Mouse (Mus musculus): ENCODE results near the gene Nrsn1. TPM values are rescaled to one million over a fixed set of nuclear protein-coding genes. Genes with fewer than 3 reads are reported as not detected.
"Not testable (repeated sequence)": the region's sequence is repeated elsewhere in the genome, so short reads cannot be mapped to it uniquely, and the experiment has no call there.

Nrsn1 gene
- not detected in 2 replicates for polyA plus RNA-seq (2012; ENCODE audit: insufficient read depth, low replicate concordance)

DNA sequence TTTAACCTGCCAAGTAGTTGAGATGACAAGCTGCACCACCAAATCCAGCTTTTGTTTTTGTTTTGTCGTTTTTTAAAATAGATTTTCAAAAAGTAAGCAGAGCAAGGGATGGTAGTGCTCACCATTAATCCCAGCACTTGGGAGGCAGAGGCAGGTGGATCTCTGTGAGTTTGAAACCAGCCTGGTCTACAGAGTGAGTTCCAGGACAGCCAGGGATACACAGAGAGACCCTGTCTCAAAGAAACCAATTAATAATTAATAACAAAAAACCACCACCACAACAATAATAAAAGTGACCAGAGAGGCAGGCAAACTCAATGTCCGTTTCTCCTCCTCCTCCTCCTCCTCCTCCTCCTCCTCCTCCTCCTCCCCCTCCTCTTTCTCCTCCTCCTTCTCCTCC is at the start of gene Nrsn1:
Nrsn1 (minus strand) TSS at position 101 of the 400 bp plus-strand sequence.
- H3K36me3 ChIP-seq (replicated peaks; ENCODE audit: low read length); H3K9me3 ChIP-seq; H3K27me3 ChIP-seq (replicated peaks): not testable (repeated sequence)
- peaks cover 12% of the 10 kb centered on the region for H3K4me1 ChIP-seq
- H3K4me3 ChIP-seq (replicated peaks), result peak within 1 kb of the TSS; percentile 83

DNA sequence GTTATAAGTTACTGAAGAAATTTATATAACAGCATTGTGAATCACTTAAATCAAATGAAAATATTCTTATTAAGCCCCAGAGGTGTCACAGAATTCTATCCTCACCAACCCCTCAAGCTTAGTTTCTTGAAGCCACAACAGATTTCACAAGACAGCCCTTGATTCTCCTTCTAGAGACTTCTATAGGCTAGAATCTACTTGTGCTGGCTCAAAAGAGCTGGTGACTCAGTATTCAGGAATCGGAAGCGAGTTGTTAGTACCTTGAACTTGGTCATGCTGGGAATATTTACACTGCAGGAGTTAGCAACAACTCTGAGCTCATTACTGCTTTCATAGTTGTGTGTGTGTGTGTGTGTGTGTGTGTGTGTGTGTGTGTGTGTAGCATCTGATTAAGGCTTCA is 41.8 kb upstream of the Nrsn1 start:
- no peaks in the 10 kb centered on the region for H3K27me3 ChIP-seq (replicated peaks)
- no peaks in the 10 kb centered on the region for H3K36me3 ChIP-seq (replicated peaks; ENCODE audit: low read length)
- H3K4me1 ChIP-seq, result no peaks in the 10 kb centered on the region
- TF ChIP-seq FLI1 (IDR thresholded peaks at IDR 0.05; ENCODE audit: low read length) (no peak), GATA1 (IDR thresholded peaks at IDR 0.05; ENCODE audit: borderline replicate concordance, low read length) (no peak)
- peaks cover 10% of the 10 kb centered on the region for H3K9me3 ChIP-seq
- H3K4me3 ChIP-seq (replicated peaks), result no peak overlapping the region

DNA sequence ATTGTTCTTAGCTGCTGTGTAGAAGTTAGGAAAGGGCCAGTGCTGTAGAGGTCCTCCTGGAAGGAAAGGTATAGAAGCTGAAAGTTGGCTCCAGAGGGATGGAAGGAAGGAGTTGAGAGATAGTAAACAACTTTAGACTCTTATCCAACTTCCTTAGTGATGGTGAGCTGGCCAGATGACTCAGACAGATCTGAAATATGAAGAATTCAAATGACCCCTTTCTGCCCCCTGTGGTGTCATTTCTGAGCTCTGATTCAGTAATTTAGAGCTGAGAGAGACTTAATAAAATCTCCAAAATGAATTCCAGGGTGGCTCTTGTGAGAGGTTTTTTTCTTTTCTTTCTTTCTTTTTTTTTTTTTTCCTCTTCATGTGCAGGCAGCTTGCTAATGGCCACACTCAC is 39.8 kb upstream of the Nrsn1 start:
- no peak for TF ChIP-seq FLI1 (IDR thresholded peaks at IDR 0.05; ENCODE audit: low read length)
- TF ChIP-seq GATA1 (IDR thresholded peaks at IDR 0.05; ENCODE audit: borderline replicate concordance, low read length), result no peak
- H3K4me1 ChIP-seq, result no peaks in the 10 kb centered on the region
- H3K36me3 ChIP-seq (replicated peaks; ENCODE audit: low read length), result no peaks in the 10 kb centered on the region
- H3K27me3 ChIP-seq (replicated peaks), result no peaks in the 10 kb centered on the region
- peaks cover 5% of the 10 kb centered on the region for H3K9me3 ChIP-seq
- H3K4me3 ChIP-seq (replicated peaks), result no peak overlapping the region

DNA sequence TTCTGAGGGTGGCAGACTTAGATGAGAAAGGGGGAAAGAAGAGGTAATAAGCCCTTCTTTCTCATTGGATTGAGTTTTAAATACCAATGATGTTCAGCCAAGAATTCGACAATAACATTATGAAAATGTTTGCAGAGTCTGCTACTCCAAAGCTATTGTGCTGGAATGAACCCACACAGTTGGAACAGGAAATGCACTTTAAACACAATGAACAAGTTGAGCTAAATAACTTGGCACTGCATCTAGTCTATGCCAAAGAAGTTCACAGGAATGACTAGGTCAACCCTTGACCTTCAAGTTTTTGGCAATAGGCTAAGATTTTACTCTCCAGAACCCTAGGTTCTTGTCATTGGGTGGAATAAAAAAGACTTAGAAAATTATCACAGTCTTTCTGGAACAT is 18.4 kb upstream of the Nrsn1 start:
- Histone ChIP-seq H3K9me3 (peaks cover 9% of the 10 kb centered on the region), H3K36me3 (replicated peaks; ENCODE audit: low read length) (no peaks in the 10 kb centered on the region), H3K4me3 (replicated peaks) (no peak overlapping the region), H3K27me3 (replicated peaks) (no peaks in the 10 kb centered on the region), H3K4me1 (no peaks in the 10 kb centered on the region)
- TF ChIP-seq GATA1 (IDR thresholded peaks at IDR 0.05; ENCODE audit: borderline replicate concordance, low read length) (no peak), FLI1 (IDR thresholded peaks at IDR 0.05; ENCODE audit: low read length) (no peak)

DNA sequence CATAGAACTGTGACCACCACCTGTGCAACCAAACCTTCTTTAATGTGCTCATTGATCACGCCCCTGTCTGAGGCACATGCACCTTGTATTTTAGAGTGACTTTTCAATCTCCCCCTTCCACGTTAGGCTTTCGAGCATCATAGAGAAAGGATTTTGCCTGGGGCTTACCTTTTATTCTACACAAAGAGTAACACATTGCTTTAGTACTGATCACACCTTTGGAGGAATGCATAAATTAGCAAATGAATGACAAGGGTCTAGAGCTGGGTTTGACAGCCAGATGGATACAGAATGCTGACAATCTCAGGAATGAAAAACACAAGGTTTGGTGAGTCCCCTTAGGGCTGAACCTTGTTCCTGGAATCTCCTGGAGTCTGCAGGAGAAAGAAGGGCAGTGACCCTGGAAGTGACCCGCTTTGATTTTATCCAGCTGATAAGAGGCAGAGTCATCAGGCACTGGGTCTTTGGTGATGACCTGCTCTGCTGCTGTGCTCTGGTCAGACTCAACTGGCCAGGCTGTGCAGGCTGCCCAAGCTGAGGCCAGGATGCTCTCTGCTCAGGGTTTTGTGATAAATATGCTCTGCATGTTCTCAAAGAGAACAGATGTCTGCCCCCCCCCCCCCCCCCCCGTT is 4.7 kb upstream of the Nrsn1 start:
- Histone ChIP-seq H3K27me3 (replicated peaks) (no peaks in the 10 kb centered on the region), H3K4me3 (replicated peaks) (no peak overlapping the region), H3K36me3 (replicated peaks; ENCODE audit: low read length) (no peaks in the 10 kb centered on the region), H3K4me1 (peaks cover 7% of the 10 kb centered on the region), H3K9me3 (no peaks in the 10 kb centered on the region)
- TF ChIP-seq GATA1 (IDR thresholded peaks at IDR 0.05; ENCODE audit: borderline replicate concordance, low read length) (no peak), FLI1 (IDR thresholded peaks at IDR 0.05; ENCODE audit: low read length) (no peak)

DNA sequence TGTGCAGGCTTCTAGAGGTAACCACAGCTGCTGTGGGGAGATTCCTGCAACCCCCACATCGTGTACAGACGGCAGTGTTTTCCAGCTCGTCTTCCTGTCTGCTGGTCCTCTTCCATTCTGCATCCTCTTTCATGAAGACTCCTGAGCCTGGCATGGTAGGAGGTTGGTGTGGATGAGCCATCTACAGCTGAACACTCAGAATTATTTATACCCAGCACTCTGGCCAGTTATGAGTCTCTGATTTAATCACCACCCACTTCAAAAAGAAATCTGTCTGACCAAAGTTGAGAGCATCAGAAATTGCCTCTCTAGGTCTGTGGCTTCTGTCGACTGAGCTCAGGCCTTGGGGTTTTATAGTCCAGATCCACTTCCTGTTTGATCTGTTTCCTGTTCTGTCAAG is 1.9 kb upstream of the Nrsn1 start:
- H3K4me3 ChIP-seq (replicated peaks), result no peak overlapping the region
- H3K27me3 ChIP-seq (replicated peaks), result peaks cover 4% of the 10 kb centered on the region
- TF ChIP-seq FLI1 (IDR thresholded peaks at IDR 0.05; ENCODE audit: low read length), result no peak
- no peaks in the 10 kb centered on the region for H3K9me3 ChIP-seq
- no peaks in the 10 kb centered on the region for H3K36me3 ChIP-seq (replicated peaks; ENCODE audit: low read length)
- H3K4me1 ChIP-seq, result peaks cover 12% of the 10 kb centered on the region

DNA sequence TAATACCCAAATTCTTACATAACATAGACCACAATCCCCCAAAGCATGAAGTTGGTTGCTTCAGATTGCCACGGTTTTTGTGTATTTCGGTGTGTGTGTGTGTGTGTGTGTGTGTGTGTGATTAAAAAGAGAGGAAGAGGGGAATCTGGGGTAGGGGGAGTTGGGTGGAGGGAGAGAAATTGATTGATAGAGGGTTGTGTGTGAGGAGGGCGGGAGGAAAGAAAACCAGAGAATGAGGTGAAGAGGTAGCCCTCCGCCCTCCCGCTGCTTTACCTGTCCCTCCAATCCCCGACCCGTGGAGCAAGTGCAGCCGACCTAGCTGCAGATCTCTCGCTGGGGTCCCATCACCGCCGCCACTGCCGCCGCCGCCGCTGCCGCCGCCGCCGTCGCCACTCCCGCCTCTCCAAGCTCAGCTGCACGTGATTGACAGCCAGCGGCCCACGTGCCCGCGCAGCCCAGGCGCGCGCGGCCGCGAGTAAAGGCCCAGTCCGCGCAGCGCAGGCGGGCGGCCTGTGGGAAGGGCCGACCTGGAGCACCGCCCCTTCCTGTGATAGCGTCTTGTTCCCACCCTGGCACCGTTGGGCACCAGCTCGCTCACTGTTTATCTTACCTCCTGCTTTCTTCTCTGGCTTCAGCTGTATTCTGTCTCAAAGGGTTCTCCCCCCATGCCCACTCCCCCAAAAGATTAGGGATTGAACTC is 583 bp downstream of the Nrsn1 start:
- Histone ChIP-seq H3K36me3 (replicated peaks; ENCODE audit: low read length) (no peaks in the 10 kb centered on the region), H3K4me3 (replicated peaks) (peak overlapping the region; percentile 83)
- no peak for TF ChIP-seq GATA1 (IDR thresholded peaks at IDR 0.05; ENCODE audit: borderline replicate concordance, low read length)
- TF ChIP-seq FLI1 (IDR thresholded peaks at IDR 0.05; ENCODE audit: low read length), result no peak

DNA sequence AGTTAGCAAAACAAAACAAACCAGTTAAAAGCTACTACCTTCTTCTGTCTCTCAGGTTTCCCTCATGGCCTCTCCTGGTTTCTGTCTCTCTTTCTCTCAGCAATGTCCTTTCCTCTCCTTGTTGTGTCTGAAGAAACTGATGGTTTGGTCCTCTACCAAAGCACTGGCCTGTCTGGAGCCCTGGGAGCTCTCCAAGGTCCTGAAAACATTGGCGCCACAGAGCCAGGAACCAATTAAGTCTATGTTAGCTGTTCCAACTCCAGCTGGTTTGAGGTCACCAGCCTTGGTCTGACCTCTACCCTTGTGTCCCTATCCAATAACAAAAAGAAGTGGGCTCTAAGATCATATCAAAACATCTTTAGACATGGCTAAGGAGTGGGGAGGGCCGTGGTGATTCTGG is 1.3 kb downstream of the Nrsn1 start:
- no peaks in the 10 kb centered on the region for H3K36me3 ChIP-seq (replicated peaks; ENCODE audit: low read length)
- H3K9me3 ChIP-seq, result no peaks in the 10 kb centered on the region
- no peak overlapping the region for H3K4me3 ChIP-seq (replicated peaks)
- H3K27me3 ChIP-seq (replicated peaks), result peaks cover 4% of the 10 kb centered on the region
- no peak for TF ChIP-seq GATA1 (IDR thresholded peaks at IDR 0.05; ENCODE audit: borderline replicate concordance, low read length)
- no peak for TF ChIP-seq FLI1 (IDR thresholded peaks at IDR 0.05; ENCODE audit: low read length)
- peaks cover 12% of the 10 kb centered on the region for H3K4me1 ChIP-seq

More for the DNA sequence above, 583 bp downstream of the Nrsn1 start:
- peaks cover 12% of the 10 kb centered on the region for H3K4me1 ChIP-seq
- no peaks in the 10 kb centered on the region for H3K9me3 ChIP-seq
- H3K27me3 ChIP-seq (replicated peaks), result peaks cover 4% of the 10 kb centered on the region

DNA sequence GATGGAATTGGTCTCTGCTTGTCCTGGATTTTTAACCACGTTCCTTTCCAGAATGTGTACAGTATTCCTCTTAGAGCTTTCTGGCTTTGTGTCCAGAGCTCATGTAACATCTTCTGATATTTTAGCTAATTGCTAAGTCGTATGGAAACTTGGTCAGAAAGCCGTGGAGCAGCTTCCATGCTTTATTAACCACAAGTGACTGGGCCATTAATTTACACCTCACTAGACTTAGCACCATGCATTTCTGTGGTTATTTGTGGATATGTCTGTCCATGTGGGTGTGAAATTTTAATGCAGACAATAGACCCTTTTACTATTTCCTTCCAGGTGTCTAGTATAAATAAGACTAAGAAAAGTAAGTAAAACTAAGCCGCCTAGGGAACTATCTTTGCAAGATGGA is 7.6 kb downstream of the Nrsn1 start:
- H3K36me3 ChIP-seq (replicated peaks; ENCODE audit: low read length), result no peaks in the 10 kb centered on the region
- H3K4me3 ChIP-seq (replicated peaks), result no peak overlapping the region
- peaks cover 2% of the 10 kb centered on the region; the same call in 1 of the 2 replicates for H3K9me3 ChIP-seq
- H3K4me1 ChIP-seq, result no peaks in the 10 kb centered on the region
- no peaks in the 10 kb centered on the region for H3K27me3 ChIP-seq (replicated peaks)
- no peak for TF ChIP-seq FLI1 (IDR thresholded peaks at IDR 0.05; ENCODE audit: low read length)
- no peak for TF ChIP-seq GATA1 (IDR thresholded peaks at IDR 0.05; ENCODE audit: borderline replicate concordance, low read length)

DNA sequence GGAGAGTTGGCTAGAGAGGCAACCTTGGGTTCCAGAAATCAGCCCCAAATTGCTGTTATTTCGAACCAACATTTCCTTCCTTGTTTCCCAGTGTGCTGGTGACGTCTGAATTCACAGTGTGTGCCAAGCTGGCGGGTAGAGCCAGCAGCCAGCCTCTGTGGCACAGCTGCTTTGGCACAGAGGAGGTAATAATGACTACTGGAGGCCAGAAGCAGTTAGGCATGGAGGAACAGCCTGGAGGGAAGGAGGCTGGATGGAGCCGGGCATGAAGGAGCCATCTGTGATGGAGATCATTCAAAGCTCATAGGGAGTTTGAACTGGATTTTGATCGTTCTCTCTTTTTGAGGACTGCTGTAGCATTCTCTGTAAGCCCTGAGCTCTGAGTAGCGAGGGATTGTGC is 12.7 kb downstream of the Nrsn1 start:
- no peaks in the 10 kb centered on the region for H3K4me1 ChIP-seq
- H3K4me3 ChIP-seq (replicated peaks), result no peak overlapping the region
- H3K36me3 ChIP-seq (replicated peaks; ENCODE audit: low read length), result no peaks in the 10 kb centered on the region
- no peak for TF ChIP-seq GATA1 (IDR thresholded peaks at IDR 0.05; ENCODE audit: borderline replicate concordance, low read length)
- H3K9me3 ChIP-seq, result peaks cover 23% of the 10 kb centered on the region
- H3K27me3 ChIP-seq (replicated peaks), result no peaks in the 10 kb centered on the region
